Mouse (Mus musculus) stomach, embryonic 16.5 days (tissue): ENCODE measurements around the gene Tpm1. TPM values are rescaled to one million over a fixed set of nuclear protein-coding genes. Genes with fewer than 3 reads are reported as not detected.

Source experiments
- ATAC-seq: fragments of 200-750 bp; cut with Nextera tagmentation; 2 replicates; pipeline ENCODE4 v1.8.0; 2017; ENCODE audit warnings: moderate number of reproducible peaks, moderate TSS enrichment; ENCODE audit not compliant: insufficient read depth, low FRiP score
- H3K27ac ChIP-seq: fragments of 300-500 bp; sonication (generic); 2 replicates; pipeline ENCODE4 v1.5.1; 2014; ENCODE audit warnings: low read length
- H3K27me3 ChIP-seq: fragments of 300-500 bp; sonication (generic); 2 replicates; pipeline ENCODE4 v1.6.1; 2014; ENCODE audit warnings: low read length, control low read depth, mixed read lengths; ENCODE audit not compliant: control insufficient read depth, insufficient read depth
- H3K36me3 ChIP-seq: fragments of 300-500 bp; sonication (generic); 2 replicates; pipeline ENCODE4 v1.6.1; 2014; ENCODE audit warnings: low read length; ENCODE audit not compliant: control insufficient read depth, insufficient read depth
- H3K4me1 ChIP-seq: fragments of 300-500 bp; sonication (generic); 2 replicates; pipeline ENCODE4 v1.6.1; 2014; ENCODE audit warnings: low read length, control low read depth, mixed read lengths; ENCODE audit not compliant: control insufficient read depth, insufficient read depth
- H3K4me2 ChIP-seq: fragments of 300-500 bp; sonication (generic); 2 replicates; pipeline ENCODE4 v1.6.1; 2014; ENCODE audit warnings: low read depth, low read length, mixed read lengths
- H3K4me3 ChIP-seq: fragments of 300-500 bp; sonication (generic); replicated peaks from 2 replicates; pipeline ENCODE4 v1.5.1; 2014; ENCODE audit warnings: mild to moderate bottlenecking, low read length
- H3K9ac ChIP-seq: fragments of 300-500 bp; sonication (generic); 2 replicates; pipeline ENCODE4 v1.6.1; 2014; ENCODE audit warnings: low read length
- H3K9me3 ChIP-seq: fragments of 300-500 bp; sonication (generic); replicated peaks from 2 replicates; pipeline ENCODE4 v1.6.1; 2016; ENCODE audit warnings: low read length, control low read depth; ENCODE audit not compliant: control insufficient read depth
- WGBS: fragments of 180-500 bp; shearing (Covaris S2); extraction: QIAGEN DNeasy Blood & Tissue Kit; methylation state at CpG from one replicate; pipeline ENCODE4 v1.1.7; 2014; 5-methylcytosine and 5-hydroxymethylcytosine counted together
- polyA plus RNA-seq: library from polyadenylated mRNA; unstranded; fragments of >200 nt; fragmentation: Nextera tagmentation; extraction: Ambion mirVana; gene quantifications from 2 replicates; pipeline ENCODE4 v1.2.1, GENCODE M21; 2015

The Tpm1 gene
- polyA plus RNA-seq, 1 experiment from 2014 or later, result 1,473 TPM

DNA sequence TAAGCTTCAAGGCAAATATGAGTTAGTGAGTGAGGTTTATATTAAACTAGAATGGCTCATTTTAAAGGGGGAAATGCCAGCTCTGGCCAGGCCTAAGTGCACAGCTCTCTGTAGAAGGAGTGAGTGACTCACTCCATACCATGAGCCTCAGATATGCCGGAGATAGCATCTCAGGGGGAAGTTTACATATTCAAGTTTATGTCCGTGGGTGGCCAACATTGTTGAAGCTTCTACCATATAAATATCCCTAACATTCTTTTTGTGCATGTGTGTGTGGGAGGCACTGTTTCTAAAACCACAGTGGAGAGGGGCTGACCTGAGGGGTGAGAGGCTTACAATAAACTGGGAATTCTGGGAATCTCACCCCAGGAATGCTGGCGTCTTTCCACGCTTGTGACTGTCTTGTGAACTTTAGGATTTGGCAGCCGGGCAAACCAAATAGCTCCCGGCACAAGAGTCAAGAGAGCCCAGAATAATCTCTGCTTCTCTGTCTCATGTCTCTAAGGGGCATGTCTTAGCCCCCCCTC is 60.3 kb downstream of the Tpm1 start:
- peaks cover 36% of the 10 kb centered on the region for H3K4me1 ChIP-seq
- H3K27ac ChIP-seq, result peak overlapping the region; percentile 98
- 14% methylated on average over 6 of the region's 6 CpGs for WGBS
- 0 out of 2 replicates have a peak, but pooled peaks cover 5% of the 10 kb centered on the region for H3K9me3 ChIP-seq
- no peaks in the 10 kb centered on the region for H3K27me3 ChIP-seq
- 0 out of 2 replicates have a peak overlapping the region, but pooled peaks have one; percentile 20 for H3K4me2 ChIP-seq
- peak; percentile 88 for ATAC-seq
- no peak overlapping the region for H3K9ac ChIP-seq
- H3K36me3 ChIP-seq, result no peaks in the 10 kb centered on the region
- H3K4me3 ChIP-seq, result no peak overlapping the region

DNA sequence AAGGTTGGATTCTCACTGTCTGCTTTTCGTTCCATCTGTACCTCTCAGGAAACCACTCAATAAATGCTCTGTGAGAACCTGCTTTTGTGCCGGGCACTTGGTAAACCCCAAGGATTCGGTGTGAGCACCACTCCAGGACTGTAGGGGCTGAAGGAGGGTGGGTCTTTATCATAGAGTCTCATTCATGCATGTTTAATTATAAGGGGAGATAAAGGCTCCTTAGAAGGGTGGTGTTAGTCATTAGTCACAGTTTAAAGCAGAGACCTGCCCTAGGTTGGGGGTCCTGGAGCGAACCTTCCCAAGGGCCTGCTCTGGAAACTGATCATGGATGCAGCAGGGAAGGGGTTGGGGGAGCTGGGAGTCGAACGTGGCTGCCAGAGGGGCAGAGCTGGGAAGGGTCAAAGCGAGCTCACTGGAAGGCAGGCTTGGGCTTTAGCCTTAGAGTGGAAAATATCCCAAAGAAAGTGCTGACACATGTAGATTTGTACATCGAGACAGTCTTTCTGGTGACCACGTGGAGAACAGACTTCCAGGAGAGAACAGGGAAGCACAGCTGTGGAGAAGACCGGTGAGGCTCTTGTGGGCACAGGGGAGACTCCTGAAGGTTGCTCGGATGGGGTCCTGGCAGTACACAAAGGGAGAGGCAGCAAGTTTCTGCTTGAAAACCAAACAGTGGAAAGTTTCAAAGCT is 60.9 kb downstream of the Tpm1 start:
- H3K4me2 ChIP-seq, result peak overlapping the region; percentile 11; the same call in 1 of the 2 replicates
- WGBS, result 43% methylated on average over 11 of the region's 11 CpGs

DNA sequence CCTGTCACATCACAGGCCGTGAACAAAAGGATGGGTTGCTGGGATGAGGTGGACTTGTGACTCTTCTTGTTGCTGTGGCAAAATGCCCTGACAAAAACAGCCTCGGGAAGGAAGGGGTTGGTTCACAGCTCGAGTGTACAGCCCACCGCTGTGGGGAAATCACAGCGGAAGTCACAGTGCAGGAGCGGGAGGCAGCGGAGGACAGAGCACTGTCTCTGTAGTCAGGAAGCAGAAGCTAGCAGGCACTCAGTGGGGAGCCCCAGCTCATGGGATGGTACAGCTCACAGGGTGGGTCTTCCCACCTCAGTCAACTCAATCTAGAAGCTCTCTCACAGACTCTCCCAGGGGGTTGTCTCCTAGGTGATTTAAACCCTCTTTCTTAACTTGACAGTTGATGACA is 63.8 kb downstream of the Tpm1 start:
- no peak overlapping the region for H3K4me2 ChIP-seq
- no peak overlapping the region for H3K4me3 ChIP-seq
- H3K4me1 ChIP-seq, result peaks cover 27% of the 10 kb centered on the region
- ATAC-seq, result no peak
- H3K27me3 ChIP-seq, result no peaks in the 10 kb centered on the region
- no peaks in the 10 kb centered on the region for H3K36me3 ChIP-seq
- H3K27ac ChIP-seq, result no peak overlapping the region
- no peak overlapping the region for H3K9ac ChIP-seq
- no peaks in the 10 kb centered on the region for H3K9me3 ChIP-seq
- WGBS, result 81% methylated on average over 7 of the region's 7 CpGs

More for the DNA sequence above, 60.9 kb downstream of the Tpm1 start:
- Histone ChIP-seq H3K36me3 (no peaks in the 10 kb centered on the region), H3K9me3 (0 out of 2 replicates have a peak, but pooled peaks cover 4% of the 10 kb centered on the region), H3K9ac (peak overlapping the region; percentile 13), H3K27ac (peak overlapping the region; percentile 98), H3K27me3 (no peaks in the 10 kb centered on the region), H3K4me1 (peaks cover 36% of the 10 kb centered on the region), H3K4me3 (no peak overlapping the region)
- ATAC-seq, result peak; percentile 56

DNA sequence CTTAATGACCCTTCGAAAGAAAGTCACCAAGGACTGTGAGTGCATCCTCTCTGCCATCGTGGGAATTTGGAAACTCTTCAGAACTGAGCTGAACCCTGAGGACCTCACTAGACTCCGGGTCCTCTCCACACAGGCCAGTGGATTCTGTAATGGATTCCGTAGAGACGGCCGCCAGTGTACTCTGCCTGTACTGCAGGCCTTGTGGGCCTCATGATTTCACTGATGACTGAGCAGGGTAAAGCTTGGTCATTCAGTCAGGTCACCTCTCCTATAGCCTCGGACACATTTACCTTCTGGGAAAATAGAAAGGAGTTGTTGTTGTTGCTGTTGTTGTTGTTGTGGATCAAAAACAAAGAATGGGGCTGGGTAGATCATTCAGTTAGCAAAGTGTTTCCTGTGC is 67.1 kb downstream of the Tpm1 start:
- no peak for ATAC-seq
- Histone ChIP-seq H3K4me3 (no peak overlapping the region), H3K4me2 (no peak overlapping the region), H3K4me1 (no peaks in the 10 kb centered on the region), H3K36me3 (no peaks in the 10 kb centered on the region), H3K27ac (peak overlapping the region; percentile 65), H3K9me3 (no peaks in the 10 kb centered on the region), H3K9ac (no peak overlapping the region), H3K27me3 (no peaks in the 10 kb centered on the region)
- 73% methylated on average over 7 of the region's 7 CpGs for WGBS

DNA sequence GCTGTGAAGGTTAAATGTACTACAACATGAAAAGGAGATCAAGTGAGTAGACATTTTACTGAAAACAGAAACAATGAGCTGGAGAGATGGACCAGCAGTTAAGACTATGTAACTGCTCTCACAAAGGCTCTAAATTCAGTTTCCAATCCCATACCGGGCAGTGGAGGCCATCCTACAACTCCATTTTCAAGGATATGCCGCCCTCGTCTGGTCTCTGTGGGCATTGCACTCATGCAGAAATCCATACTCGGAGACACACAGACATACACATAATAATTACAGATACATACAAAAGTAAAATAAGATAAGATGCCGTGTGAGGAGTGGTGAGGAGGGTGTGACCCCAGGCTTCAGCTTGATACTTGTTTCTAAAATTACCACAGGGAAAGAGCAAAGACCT is 68.7 kb downstream of the Tpm1 start:
- peak; percentile 31; the same call in 1 of the 2 replicates for ATAC-seq
- H3K9me3 ChIP-seq, result no peaks in the 10 kb centered on the region
- 10% methylated on average over 5 of the region's 5 CpGs for WGBS

DNA sequence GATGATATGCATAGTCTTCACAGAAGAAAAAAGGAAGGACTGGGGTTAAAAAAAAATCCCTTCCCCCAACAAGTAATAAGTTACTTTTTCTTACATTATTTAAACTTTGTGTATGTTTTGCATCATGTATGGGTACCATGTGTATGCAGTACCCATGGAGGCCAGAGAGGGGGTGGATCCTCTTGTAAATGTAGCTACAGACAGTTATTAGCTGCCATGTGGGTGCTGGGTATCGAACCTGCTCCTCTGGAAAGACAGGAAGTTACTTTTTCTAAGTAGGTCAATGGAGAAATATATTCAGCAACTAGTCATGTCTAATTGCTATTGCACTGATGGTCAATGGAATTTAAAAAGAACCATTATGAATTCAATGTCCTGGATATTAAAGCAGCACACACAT is 70.7 kb downstream of the Tpm1 start:
- H3K4me2 ChIP-seq, result no peak overlapping the region
- H3K4me3 ChIP-seq, result no peak overlapping the region
- H3K9ac ChIP-seq, result no peak overlapping the region
- peaks cover 5% of the 10 kb centered on the region; the same call in 1 of the 2 replicates for H3K4me1 ChIP-seq
- no peak overlapping the region for H3K27ac ChIP-seq
- H3K9me3 ChIP-seq, result no peaks in the 10 kb centered on the region
- 81% methylated on average over 1 of the region's 1 CpGs for WGBS
- H3K36me3 ChIP-seq, result no peaks in the 10 kb centered on the region
- H3K27me3 ChIP-seq, result no peaks in the 10 kb centered on the region
- no peak for ATAC-seq

More for the DNA sequence above, 68.7 kb downstream of the Tpm1 start:
- no peak overlapping the region for H3K4me2 ChIP-seq
- no peaks in the 10 kb centered on the region for H3K4me1 ChIP-seq
- no peak overlapping the region for H3K27ac ChIP-seq
- H3K27me3 ChIP-seq, result no peaks in the 10 kb centered on the region
- H3K9ac ChIP-seq, result no peak overlapping the region
- H3K4me3 ChIP-seq, result no peak overlapping the region
- H3K36me3 ChIP-seq, result no peaks in the 10 kb centered on the region

DNA sequence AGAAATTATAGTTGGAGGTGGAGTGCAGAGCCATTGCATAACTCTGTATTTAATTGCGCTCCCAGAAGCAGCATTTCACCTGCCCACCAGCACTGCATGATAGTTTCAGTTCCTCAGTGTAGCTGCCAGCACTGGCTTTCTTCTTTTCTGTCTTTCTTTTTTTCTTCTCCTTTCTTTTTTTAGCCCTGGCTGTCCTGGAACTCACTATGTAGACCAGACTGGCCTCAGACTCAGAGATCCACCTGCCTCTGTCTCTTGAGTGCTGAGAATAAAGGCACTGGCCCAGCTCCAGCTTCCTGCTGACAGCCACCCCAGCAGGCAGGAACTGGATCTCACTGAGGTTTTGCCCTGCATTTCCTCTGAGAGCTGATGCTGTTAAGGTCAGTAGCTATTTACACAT is 71.2 kb downstream of the Tpm1 start:
- Histone ChIP-seq H3K4me1 (peaks cover 5% of the 10 kb centered on the region; the same call in 1 of the 2 replicates), H3K4me2 (no peak overlapping the region), H3K4me3 (no peak overlapping the region), H3K27me3 (no peaks in the 10 kb centered on the region), H3K9me3 (no peaks in the 10 kb centered on the region), H3K9ac (no peak overlapping the region), H3K27ac (no peak overlapping the region), H3K36me3 (no peaks in the 10 kb centered on the region)
- no peak for ATAC-seq
- WGBS, result 90% methylated on average over 1 of the region's 1 CpGs

DNA sequence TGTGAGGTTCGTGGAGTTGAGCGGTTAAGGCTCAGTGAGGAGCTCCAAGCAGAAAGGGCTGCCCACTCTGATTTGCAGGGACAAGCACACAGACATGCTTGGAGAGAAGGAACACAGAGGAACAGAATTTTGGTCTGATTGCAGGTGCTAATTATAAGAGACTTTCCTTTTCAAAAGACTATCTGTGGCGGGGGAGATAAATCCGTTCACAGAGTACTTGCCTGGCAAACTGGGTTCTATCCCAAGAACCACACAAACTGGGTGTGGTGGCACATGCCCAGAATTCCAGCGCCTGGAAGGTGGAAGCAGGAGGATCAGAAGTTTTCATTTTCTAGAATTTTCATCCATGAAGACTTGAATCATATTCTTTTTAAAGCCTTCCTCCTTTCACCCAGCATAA is 72.1 kb downstream of the Tpm1 start:
- Histone ChIP-seq H3K4me2 (no peak overlapping the region), H3K4me3 (no peak overlapping the region), H3K27me3 (no peaks in the 10 kb centered on the region), H3K27ac (no peak overlapping the region), H3K9ac (no peak overlapping the region), H3K9me3 (no peaks in the 10 kb centered on the region), H3K36me3 (no peaks in the 10 kb centered on the region), H3K4me1 (peaks cover 5% of the 10 kb centered on the region; the same call in 1 of the 2 replicates)
- WGBS, result 65% methylated on average over 5 of the region's 5 CpGs
- no peak for ATAC-seq

DNA sequence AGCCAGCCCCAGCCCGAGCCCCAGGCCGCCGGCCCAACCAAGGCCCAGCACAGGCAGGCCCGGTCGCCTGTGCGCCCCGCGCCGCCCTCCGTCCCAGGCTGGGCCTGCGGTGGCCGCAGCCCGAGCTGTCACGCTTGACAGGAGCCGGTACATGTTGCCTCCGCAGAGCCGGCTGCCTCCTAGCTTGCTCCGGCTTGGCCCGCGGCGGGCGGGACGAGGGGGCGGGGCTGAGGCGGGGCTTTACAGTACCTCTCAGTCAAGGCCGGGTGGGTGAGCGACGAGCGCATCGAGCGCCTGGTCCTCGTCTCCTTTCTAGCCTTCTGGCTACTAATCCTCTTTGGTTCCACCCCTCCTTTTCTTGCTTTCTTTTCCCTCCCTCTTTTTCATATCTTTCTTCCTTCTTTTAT is 74.0 kb downstream of the Tpm1 start, which contains the start of gene Lactb:
Lactb (minus strand) TSS at position 246 of the 407 bp plus-strand sequence.
- peaks cover 7% of the 10 kb centered on the region; the same call in 1 of the 2 replicates for H3K36me3 ChIP-seq
- peak within 1 kb of the TSS; percentile 72 for H3K4me2 ChIP-seq
- H3K4me1 ChIP-seq, result peaks cover 5% of the 10 kb centered on the region; the same call in 1 of the 2 replicates
- WGBS, result 1% methylated on average over 32 of the region's 32 CpGs
- H3K9me3 ChIP-seq, result no peaks in the 10 kb centered on the region
- peak within 1 kb of the TSS; percentile 85 for H3K9ac ChIP-seq
- peak; percentile 98 for ATAC-seq
- no peaks in the 10 kb centered on the region for H3K27me3 ChIP-seq
- H3K27ac ChIP-seq, result peak within 1 kb of the TSS; percentile 86
- peak within 1 kb of the TSS; percentile 90 for H3K4me3 ChIP-seq
